Mouse (Mus musculus) liver, embryonic 11.5 days (tissue): Measurements from ENCODE around the gene Olfr1349. TPM values are rescaled to one million over a fixed set of nuclear protein-coding genes. Genes with fewer than 3 reads are reported as not detected.
"Not testable (repeated sequence)": the region's sequence is repeated elsewhere in the genome, so short reads cannot be mapped to it uniquely, and the experiment has no call there.

ENCODE experiments used
- ATAC-seq: fragments of 200-750 bp; cut with Nextera tagmentation; replicated peaks from 2 replicates; pipeline ENCODE4 v1.8.0; 2017; ENCODE audit warnings: moderate number of reproducible peaks, mild to moderate bottlenecking, moderate TSS enrichment, moderate library complexity; ENCODE audit not compliant: low FRiP score
- DNase-seq: peaks from one replicate; pipeline ENCODE4 v3.0.0-alpha.2; 2017; ENCODE audit warnings: low spot score
- H3K27ac ChIP-seq: fragments of 300-500 bp; sonication (generic); 2 replicates; pipeline ENCODE4 v1.5.1; 2014; ENCODE audit warnings: mild to moderate bottlenecking, low read depth, low read length, control low read depth
- H3K27me3 ChIP-seq: fragments of 300-500 bp; sonication (generic); replicated peaks from 2 replicates; pipeline ENCODE4 v1.6.1; 2014; ENCODE audit warnings: low read length, mixed read lengths; ENCODE audit not compliant: control insufficient read depth, insufficient read depth
- H3K36me3 ChIP-seq: fragments of 300-500 bp; sonication (generic); 2 replicates; pipeline ENCODE4 v1.6.1; 2014; ENCODE audit warnings: mild to moderate bottlenecking, low read length, moderate library complexity, mixed read lengths; ENCODE audit not compliant: control insufficient read depth, insufficient read depth
- H3K4me1 ChIP-seq: fragments of 300-500 bp; sonication (generic); replicated peaks from 2 replicates; pipeline ENCODE4 v1.6.1; 2014; ENCODE audit warnings: low read length, mixed read lengths; ENCODE audit not compliant: control insufficient read depth, insufficient read depth
- H3K4me2 ChIP-seq: fragments of 300-500 bp; sonication (generic); 2 replicates; pipeline ENCODE4 v1.6.1; 2014; ENCODE audit warnings: mild to moderate bottlenecking, control low read depth, moderate library complexity
- H3K4me3 ChIP-seq: fragments of 300-500 bp; sonication (generic); 2 replicates; pipeline ENCODE4 v1.5.1; 2014; ENCODE audit warnings: low read depth, low read length, control low read depth
- H3K9ac ChIP-seq: fragments of 300-500 bp; sonication (generic); 2 replicates; pipeline ENCODE4 v1.6.1; 2014; ENCODE audit warnings: low read depth, low read length, control low read depth
- H3K9me3 ChIP-seq: fragments of 300-500 bp; sonication (generic); 2 replicates; pipeline ENCODE4 v1.6.1; 2016; ENCODE audit warnings: low read length, inconsistent platforms, mixed read lengths; ENCODE audit not compliant: control insufficient read depth
- WGBS: fragments of 180-500 bp; shearing (Covaris S2); extraction: QIAGEN DNeasy Blood & Tissue Kit; methylation state at CpG from one replicate; pipeline ENCODE4 v1.1.7; 2014; 5-methylcytosine and 5-hydroxymethylcytosine counted together
- polyA plus RNA-seq: library from polyadenylated mRNA; unstranded; fragments of >200 nt; fragmentation: Nextera tagmentation; extraction: Ambion mirVana; gene quantifications from 2 replicates; pipeline ENCODE4 v1.2.1, GENCODE M21; 2014

The Olfr1349 gene
- polyA plus RNA-seq, result not detected in 2 replicates

DNA sequence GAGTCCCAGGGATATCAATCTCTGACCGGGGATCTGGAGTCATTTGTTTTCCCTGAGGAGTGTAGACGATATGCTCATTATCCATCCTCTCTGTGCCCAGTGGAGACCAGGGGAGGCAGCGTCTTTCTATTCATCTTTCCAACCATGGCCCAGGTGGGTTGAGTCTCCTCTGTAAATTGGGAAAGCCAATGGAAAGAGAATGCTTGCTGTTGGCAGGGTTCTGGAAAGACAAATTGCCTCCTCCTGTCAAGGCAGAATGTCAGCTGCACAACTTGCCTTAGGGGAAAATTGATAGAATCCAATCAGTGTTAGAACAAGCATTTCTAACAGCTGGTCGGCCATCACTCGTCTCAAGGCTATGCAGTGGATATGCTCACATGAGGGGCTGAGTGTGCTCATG, at the start of gene Olfr1349:
Gene Olfr1349, minus strand, starts transcription at position 101 of the 400 bp plus-strand sequence.
- no peak for ATAC-seq
- Histone ChIP-seq H3K9ac (no peak within 1 kb of the TSS), H3K36me3 (no peaks in the 10 kb centered on the region), H3K4me2 (no peak within 1 kb of the TSS), H3K4me3 (no peak within 1 kb of the TSS), H3K27ac (no peak within 1 kb of the TSS), H3K27me3 (no peaks in the 10 kb centered on the region), H3K9me3 (0 out of 2 replicates have a peak, but pooled peaks cover 3% of the 10 kb centered on the region), H3K4me1 (no peaks in the 10 kb centered on the region)
- WGBS, result 81% methylated on average over 5 of the region's 5 CpGs
- DNase-seq, result no peak

DNA sequence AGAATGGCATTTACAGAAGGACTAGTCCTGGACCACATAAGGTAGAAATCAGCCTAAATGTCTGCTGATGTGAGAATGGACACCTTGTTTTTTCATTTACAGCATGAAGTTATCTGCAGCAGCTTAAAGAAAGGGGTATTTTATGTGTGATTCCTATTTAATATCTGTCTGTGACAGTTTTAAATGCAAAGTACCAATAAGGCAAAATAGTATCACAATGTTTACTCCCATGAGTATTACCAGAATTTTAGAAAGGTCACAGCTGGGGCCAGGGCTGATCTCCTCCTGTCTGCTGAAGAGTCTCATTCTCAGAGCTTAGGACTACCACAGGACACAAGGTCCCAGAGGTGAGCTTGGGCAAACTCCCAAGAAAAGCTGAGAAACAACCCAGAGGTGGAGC, 41.8 kb upstream of the Olfr1349 start, which contains the start of gene Olfr1350:
Gene Olfr1350, plus strand, starts transcription at position 301 of the 400 bp plus-strand sequence.
- 0 out of 2 replicates have a peak, but pooled peaks cover 6% of the 10 kb centered on the region for H3K9me3 ChIP-seq
- no peaks in the 10 kb centered on the region for H3K27me3 ChIP-seq
- no peak within 1 kb of the TSS for H3K4me3 ChIP-seq
- H3K27ac ChIP-seq, result no peak within 1 kb of the TSS
- no peak for ATAC-seq
- no peaks in the 10 kb centered on the region for H3K36me3 ChIP-seq
- H3K4me1 ChIP-seq, result no peaks in the 10 kb centered on the region
- DNase-seq, result no peak
- H3K9ac ChIP-seq, result no peak within 1 kb of the TSS
- H3K4me2 ChIP-seq, result no peak within 1 kb of the TSS

DNA sequence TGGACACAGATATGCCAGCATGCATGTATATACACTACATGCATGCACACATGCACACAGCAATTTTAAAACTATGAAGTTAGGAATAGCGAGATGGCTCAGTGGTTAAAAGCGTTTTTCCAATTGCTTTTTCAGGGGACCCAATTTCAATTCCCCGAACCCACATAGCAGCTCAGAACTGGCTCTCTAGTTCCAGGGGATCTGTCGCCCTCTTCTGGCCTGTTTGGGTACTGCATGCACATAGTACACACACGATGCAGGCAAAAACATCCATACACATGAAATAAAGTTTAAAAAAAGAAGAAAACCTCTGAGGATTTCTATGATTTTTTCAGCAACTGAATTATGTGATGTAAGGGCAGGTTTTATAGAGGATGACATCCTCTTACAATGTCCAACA, 3.4 kb upstream of the Olfr1349 start:
- H3K27ac ChIP-seq, result no peak overlapping the region
- H3K9ac ChIP-seq, result no peak overlapping the region
- ATAC-seq (no peak), DNase-seq (no peak)
- WGBS, result 63% methylated on average over 5 of the region's 5 CpGs
- no peak overlapping the region for H3K4me3 ChIP-seq
- 0 out of 2 replicates have a peak, but pooled peaks cover 3% of the 10 kb centered on the region for H3K9me3 ChIP-seq
- H3K4me1 ChIP-seq, result no peaks in the 10 kb centered on the region
- no peak overlapping the region for H3K4me2 ChIP-seq
- no peaks in the 10 kb centered on the region for H3K36me3 ChIP-seq
- H3K27me3 ChIP-seq, result no peaks in the 10 kb centered on the region

DNA sequence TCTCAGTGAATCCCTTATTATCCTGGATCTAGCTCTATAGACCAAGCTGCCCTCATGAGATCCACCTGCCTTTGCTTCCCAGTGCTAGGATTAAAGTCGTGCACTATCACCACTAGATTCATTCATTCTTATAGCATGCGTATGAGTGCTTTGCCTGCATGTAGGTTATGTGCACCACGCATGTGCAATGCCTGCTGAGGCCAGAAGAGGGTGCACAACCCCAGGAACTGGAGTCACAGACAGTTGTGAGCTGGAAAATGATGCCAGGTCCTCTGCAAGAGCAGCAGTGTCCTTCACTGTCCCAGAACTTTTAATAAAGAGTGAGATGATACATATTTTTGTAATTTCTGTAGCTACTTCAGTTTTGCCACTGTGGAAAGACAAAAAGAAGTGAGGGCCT, 2.3 kb upstream of the Olfr1349 start:
- no peak overlapping the region for H3K4me2 ChIP-seq
- no peak for DNase-seq
- no peak overlapping the region for H3K9ac ChIP-seq
- H3K27ac ChIP-seq, result no peak overlapping the region
- ATAC-seq, result no peak
- 57% methylated on average over 3 of the region's 3 CpGs for WGBS
- no peaks in the 10 kb centered on the region for H3K27me3 ChIP-seq
- H3K36me3 ChIP-seq, result no peaks in the 10 kb centered on the region
- H3K4me1 ChIP-seq, result no peaks in the 10 kb centered on the region
- H3K4me3 ChIP-seq, result no peak overlapping the region
- 0 out of 2 replicates have a peak, but pooled peaks cover 3% of the 10 kb centered on the region for H3K9me3 ChIP-seq

DNA sequence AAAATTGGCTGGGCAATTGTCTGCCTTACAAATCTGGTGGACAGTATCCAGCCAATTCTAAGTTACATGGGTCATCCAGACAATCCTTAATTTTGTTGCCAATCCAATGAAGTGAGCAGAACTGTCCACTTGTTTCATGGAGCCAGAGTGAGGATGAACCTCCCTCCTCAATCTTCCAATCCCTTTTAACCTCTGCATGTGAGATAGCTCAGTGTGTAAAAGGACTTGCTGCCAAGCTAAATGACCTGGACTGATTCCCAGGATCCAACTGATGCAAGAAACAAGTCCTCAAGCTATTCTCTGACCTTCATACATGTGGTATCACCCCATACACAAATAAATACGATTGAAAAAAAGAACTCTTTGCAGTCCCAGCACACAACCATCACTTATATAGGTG, 1.1 kb downstream of the Olfr1349 start:
- Histone ChIP-seq H3K9me3 (0 out of 2 replicates have a peak, but pooled peaks cover 5% of the 10 kb centered on the region), H3K4me1 (no peaks in the 10 kb centered on the region), H3K9ac (no peak overlapping the region), H3K4me2 (no peak overlapping the region), H3K27ac (no peak overlapping the region), H3K27me3 (no peaks in the 10 kb centered on the region), H3K4me3 (no peak overlapping the region), H3K36me3 (no peaks in the 10 kb centered on the region)
- WGBS, result 17% methylated on average over 1 of the region's 1 CpGs
- DNase-seq (no peak), ATAC-seq (no peak)

DNA sequence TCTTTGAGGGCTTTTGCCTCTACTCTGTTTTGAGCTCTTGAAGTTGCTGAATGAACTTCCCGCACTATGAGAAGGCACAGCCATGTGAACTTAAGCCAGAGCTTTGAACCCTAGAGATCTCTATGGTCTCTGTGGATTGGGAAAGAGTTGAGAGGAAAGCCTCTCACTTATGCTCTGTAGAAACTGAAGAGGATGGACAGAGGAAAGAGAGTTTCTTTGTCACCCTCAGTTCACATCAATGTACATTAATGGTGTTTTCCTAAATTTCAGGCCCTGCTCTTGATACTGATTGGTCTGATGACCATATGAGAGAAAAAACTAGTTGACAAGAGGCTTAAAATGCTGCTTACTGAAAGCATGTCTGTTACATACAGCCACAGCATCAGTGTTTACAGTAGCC, 14.1 kb downstream of the Olfr1349 start, which contains the start of gene Olfr1348:
Gene Olfr1348, minus strand, starts transcription at position 101 of the 400 bp plus-strand sequence.
- Histone ChIP-seq H3K4me1 (no peaks in the 10 kb centered on the region), H3K36me3 (no peaks in the 10 kb centered on the region), H3K27ac (no peak within 1 kb of the TSS), H3K4me2 (no peak within 1 kb of the TSS), H3K4me3 (no peak within 1 kb of the TSS), H3K9me3 (no peaks in the 10 kb centered on the region), H3K9ac (no peak within 1 kb of the TSS), H3K27me3 (no peaks in the 10 kb centered on the region)
- no peak for ATAC-seq
- WGBS, result 88% methylated on average over 1 of the region's 1 CpGs
- no peak for DNase-seq

DNA sequence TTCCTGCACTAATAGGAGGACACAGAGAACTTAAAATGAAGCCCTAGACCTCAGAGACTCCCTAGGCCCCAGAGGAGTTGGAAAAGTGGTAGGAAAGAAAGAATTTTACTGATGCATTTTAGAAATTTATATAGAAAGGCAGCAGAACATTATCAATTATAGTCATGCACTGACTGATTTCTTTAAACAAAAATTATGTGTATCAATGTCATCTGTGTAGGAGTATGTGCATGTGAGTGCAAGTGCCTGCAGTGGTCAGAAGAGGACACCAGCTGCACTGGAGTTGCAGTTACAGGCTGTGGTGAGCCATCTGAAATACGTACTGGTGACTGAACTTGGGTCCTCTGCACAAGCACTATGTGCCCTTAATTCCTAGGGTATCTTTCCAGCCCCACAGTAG, 23.1 kb downstream of the Olfr1349 start, which contains the start of gene Olfr1347:
Gene Olfr1347, minus strand, starts transcription at position 101 of the 400 bp plus-strand sequence.
- H3K9me3 ChIP-seq, result 0 out of 2 replicates have a peak, but pooled peaks cover 4% of the 10 kb centered on the region
- no peaks in the 10 kb centered on the region for H3K36me3 ChIP-seq
- H3K4me3 ChIP-seq, result no peak within 1 kb of the TSS
- H3K4me1 ChIP-seq, result no peaks in the 10 kb centered on the region
- H3K27ac ChIP-seq, result no peak within 1 kb of the TSS
- no peak for ATAC-seq
- no peak within 1 kb of the TSS for H3K9ac ChIP-seq
- no peaks in the 10 kb centered on the region for H3K27me3 ChIP-seq
- H3K4me2 ChIP-seq, result no peak within 1 kb of the TSS
- DNase-seq, result no peak
- 29% methylated on average over 1 of the region's 1 CpGs for WGBS

DNA sequence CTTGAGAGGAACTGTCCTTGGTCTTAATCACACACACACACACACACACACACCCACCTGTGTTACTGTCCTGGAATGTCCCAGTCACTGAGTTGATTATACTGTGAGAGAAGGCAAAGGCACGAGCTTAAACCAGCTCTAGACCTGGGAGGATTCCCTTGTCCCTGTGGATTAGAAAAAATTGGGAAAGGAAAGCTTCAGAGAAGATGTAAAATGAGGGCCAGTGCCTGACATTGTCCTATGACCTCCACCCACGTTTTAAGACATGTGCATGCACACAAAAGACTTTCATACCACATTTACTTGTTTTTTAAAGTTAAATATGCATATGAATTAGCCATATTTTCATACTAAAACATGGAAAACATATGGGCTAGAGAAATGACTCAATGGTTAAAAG, 35.9 kb downstream of the Olfr1349 start, which contains the start of gene Olfr5:
Gene Olfr5, minus strand, starts transcription at position 101 of the 400 bp plus-strand sequence.
- Histone ChIP-seq H3K27me3 (no peaks in the 10 kb centered on the region), H3K4me2 (no peak within 1 kb of the TSS), H3K4me1 (no peaks in the 10 kb centered on the region), H3K9me3 (peaks cover 3% of the 10 kb centered on the region; the same call in 1 of the 2 replicates), H3K4me3 (no peak within 1 kb of the TSS), H3K27ac (no peak within 1 kb of the TSS), H3K36me3 (no peaks in the 10 kb centered on the region), H3K9ac (no peak within 1 kb of the TSS)
- 26% methylated on average over 2 of the region's 2 CpGs for WGBS
- DNase-seq, result no peak
- ATAC-seq, result no peak

DNA sequence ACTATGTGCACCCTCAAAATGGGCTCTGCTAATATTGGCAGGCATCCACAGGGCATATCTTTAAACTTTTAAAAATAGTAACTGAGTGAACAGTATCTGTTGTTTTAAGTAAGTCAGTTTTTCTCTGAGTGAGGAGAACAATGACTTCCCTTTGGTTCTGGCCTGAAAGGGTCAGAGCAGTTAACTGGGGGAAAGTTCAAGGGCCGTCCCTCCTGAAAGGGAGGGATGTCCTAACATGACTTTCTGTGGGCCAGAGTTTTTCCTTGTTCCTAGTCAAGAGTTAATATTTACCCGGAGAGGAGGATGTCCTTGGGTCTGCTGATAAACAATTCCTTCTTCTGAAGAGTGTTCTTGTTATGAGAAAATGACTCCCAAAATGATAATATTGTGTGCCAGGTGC, 45.1 kb downstream of the Olfr1349 start:
- not testable (repeated sequence) for H3K4me3 ChIP-seq, H3K4me2 ChIP-seq, DNase-seq, H3K9me3 ChIP-seq, H3K27me3 ChIP-seq, H3K9ac ChIP-seq, H3K27ac ChIP-seq, H3K36me3 ChIP-seq, H3K4me1 ChIP-seq, ATAC-seq
- 63% methylated on average over 2 of the region's 2 CpGs for WGBS
